Mouse (Mus musculus): ENCODE results near the gene Acot5. TPM values are rescaled to one million over a fixed set of nuclear protein-coding genes. Genes with fewer than 3 reads are reported as not detected.
"Not testable (repeated sequence)": the region's sequence is repeated elsewhere in the genome, so short reads cannot be mapped to it uniquely, and the experiment has no call there.

Acot5 gene
- 1 to 10 TPM; 7.1 to 8.1 TPM for total RNA-seq (2021)
- long read RNA-seq, experiment 1, transcript Acot5-201 (3 exons, 1,518 nt), result major isoform, 7 of 7 reads
- long read RNA-seq, experiment 1, partial matches to known transcripts, result 0 of 7 reads
- long read RNA-seq, experiment 1, other reads (novel, unspliced or antisense), result 0 of 7 reads
- long read RNA-seq, experiment 2, transcript Acot5-201 (3 exons, 1,518 nt), result major isoform, 11 of 15 reads
- long read RNA-seq, experiment 2, partial matches to known transcripts, result 0 of 15 reads
- long read RNA-seq, experiment 2, other reads (novel, unspliced or antisense), result 2 of 15 reads

GRCm38 (mm10) chr12:84068986-84069385, at the start of gene Acot5:
Gene Acot5 (plus strand): TSS chr12:84069325.
- Histone ChIP-seq H3K27ac (peak within 1 kb of the TSS; percentile 82), H3K4me3 (peak within 1 kb of the TSS; percentile 53)
- TF ChIP-seq CTCF (conservative IDR thresholded peaks at IDR 0.05), result no peak
- DNase-seq (ENCODE audit: low spot score in 2 of 2), result no peak

GRCm38 (mm10) chr12:84020528-84020927, 48.6 kb upstream of the Acot5 start:
- not testable (repeated sequence) for DNase-seq (ENCODE audit: low spot score in 2 of 2); H3K27ac ChIP-seq; H3K4me3 ChIP-seq

DNA sequence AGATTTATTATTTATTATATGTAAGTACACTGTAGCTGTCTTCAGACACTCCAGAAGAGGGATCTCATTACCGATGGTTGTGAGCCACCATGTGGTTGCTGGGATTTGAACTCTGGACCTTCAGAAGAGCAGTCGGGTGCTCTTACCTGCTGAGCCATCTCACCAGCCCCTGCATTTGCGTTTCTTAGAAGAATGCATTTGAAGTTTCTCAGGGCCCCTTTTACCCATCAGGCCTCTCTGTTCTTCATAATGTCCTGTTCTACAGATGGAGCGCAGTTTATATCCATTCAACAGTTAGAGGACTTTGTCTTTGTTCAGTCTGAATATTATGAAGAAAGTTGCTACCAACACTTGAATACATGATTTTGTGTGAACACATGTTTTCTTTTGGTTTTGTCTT, 46.9 kb upstream of the Acot5 start:
- H3K27ac ChIP-seq; H3K4me3 ChIP-seq; DNase-seq (ENCODE audit: low spot score in 2 of 2): not testable (repeated sequence)

GRCm38 (mm10) chr12:84023052-84023745, 45.9 kb upstream of the Acot5 start:
- TF ChIP-seq CTCF (conservative IDR thresholded peaks at IDR 0.05), result no peak
- no peak for DNase-seq (ENCODE audit: low spot score in 2 of 2)
- H3K27ac ChIP-seq, result no peak overlapping the region
- H3K4me3 ChIP-seq, result no peak overlapping the region

DNA sequence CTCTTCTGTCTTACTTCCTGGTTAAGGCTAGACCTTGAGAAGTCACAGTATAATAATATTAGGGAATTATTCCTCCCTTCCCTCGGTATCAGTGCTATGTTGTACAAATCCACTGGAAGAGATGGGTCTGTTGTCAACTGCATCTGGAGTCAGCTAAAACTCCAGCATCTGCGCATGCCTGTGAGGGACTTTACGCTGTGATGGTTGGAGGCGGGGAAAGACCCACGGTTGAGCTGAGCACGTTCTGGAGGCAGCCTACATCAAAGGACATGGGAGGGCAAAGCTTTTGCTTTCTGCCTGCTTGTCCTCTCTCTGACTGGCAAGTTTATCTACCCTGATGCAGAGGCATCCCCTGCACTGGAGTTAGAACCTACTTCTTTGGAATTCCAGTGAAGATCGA, 43.2 kb upstream of the Acot5 start:
- no peak for DNase-seq (ENCODE audit: low spot score in 2 of 2)
- no peak overlapping the region for H3K27ac ChIP-seq
- no peak for TF ChIP-seq CTCF (conservative IDR thresholded peaks at IDR 0.05)
- H3K4me3 ChIP-seq, result no peak overlapping the region

GRCm38 (mm10) chr12:84028328-84028727, 40.8 kb upstream of the Acot5 start:
- DNase-seq (ENCODE audit: low spot score in 2 of 2); H3K27ac ChIP-seq; H3K4me3 ChIP-seq: not testable (repeated sequence)

DNA sequence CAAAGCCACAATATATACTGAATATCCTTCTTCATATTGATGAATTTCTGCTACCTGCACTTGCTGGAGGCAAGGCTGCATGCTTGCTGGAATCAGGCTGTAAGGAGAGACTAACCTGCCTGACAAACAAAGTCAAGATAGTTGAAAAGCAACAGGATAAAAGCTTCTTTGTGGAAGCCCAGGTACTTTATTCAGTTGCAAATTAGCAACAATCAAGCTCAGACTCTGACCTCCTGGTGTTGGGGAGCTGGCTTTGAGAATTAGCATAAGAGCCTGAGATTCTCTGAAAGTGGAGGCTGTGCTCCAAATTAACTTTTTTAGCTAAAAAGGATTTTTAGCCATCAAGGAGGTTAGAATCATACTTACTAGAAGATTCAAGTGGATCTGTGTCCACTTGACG, 40.1 kb upstream of the Acot5 start:
- DNase-seq (ENCODE audit: low spot score in 2 of 2); H3K4me3 ChIP-seq; H3K27ac ChIP-seq: not testable (repeated sequence)

GRCm38 (mm10) chr12:84030659-84031332, 38.3 kb upstream of the Acot5 start:
- H3K27ac ChIP-seq, result no peak overlapping the region
- DNase-seq (ENCODE audit: low spot score in 2 of 2), result peak; percentile 83 to 88
- peak; percentile 94 for TF ChIP-seq CTCF (conservative IDR thresholded peaks at IDR 0.05)
- H3K4me3 ChIP-seq, result no peak overlapping the region

DNA sequence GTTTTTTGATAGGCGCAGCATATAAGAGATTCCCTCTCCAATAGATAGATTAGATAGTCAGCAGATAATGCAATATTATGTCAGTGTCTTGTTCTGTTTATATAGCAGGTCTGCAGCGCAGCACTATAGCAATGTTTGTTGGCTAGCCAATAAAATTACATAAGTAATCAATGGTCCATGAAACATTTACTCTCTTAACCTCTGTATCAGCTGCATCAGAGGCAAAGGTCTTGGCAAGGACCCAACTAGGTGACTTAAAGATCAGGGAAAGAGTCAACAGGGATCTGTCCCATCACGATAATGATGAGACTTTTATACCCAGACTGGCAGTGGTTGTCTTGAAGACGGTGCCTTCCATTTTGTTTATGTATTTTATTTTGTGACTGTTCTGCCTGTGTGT, 36.3 kb upstream of the Acot5 start:
- no peak overlapping the region for H3K27ac ChIP-seq
- TF ChIP-seq CTCF (conservative IDR thresholded peaks at IDR 0.05), result no peak
- DNase-seq (ENCODE audit: low spot score in 2 of 2), result no peak
- H3K4me3 ChIP-seq, result no peak overlapping the region

DNA sequence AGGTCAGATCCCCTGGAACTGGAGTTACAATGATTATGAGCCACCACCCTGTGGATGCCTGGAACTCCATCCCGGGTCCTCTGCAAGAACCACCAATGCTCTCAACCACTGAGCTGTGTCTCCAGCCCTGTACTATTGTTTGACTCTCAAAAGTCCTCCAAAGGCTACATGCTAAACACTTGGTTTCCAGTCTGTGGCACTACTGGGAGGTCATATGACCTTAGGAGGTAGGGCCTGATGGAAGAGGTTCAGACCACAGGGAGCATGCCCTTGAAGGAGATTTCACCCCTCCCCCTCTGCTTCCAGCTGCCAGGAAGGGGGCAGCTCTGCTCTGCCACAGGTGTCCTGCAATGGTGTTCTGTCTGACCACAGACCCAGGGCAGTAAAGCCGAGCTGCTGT, 35.8 kb upstream of the Acot5 start:
- DNase-seq (ENCODE audit: low spot score in 2 of 2), result not testable (repeated sequence)

DNA sequence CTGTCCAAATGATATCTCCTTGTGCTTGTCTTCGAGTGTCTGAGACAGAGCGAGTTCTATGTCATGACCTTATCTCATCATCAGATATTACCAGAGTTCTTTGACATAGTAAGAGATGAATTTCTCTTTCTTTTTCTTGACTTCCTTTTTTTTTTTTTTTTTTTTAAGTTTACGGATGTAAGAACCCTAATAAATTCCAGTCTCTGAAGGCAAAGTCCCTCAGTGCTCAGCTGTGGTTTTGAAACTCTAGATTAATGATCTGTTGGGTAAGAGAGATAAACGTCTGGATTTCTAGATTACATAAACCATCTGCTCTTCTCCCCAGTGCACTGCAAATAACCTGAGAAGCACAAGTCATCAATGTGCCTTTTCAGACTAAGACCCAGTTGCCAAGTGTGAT, 35.0 kb upstream of the Acot5 start:
- DNase-seq (ENCODE audit: low spot score in 2 of 2), result no peak
- TF ChIP-seq CTCF (conservative IDR thresholded peaks at IDR 0.05), result no peak

More for the DNA sequence above, 35.8 kb upstream of the Acot5 start:
- H3K4me3 ChIP-seq, H3K27ac ChIP-seq: not testable (repeated sequence)

GRCm38 (mm10) chr12:84038241-84038640, 30.9 kb upstream of the Acot5 start, which contains the start of gene Acot4:
Gene Acot4 (plus strand): TSS chr12:84038379.
- H3K4me3 ChIP-seq, result peak within 1 kb of the TSS; percentile 63
- DNase-seq (ENCODE audit: low spot score in 2 of 2), result not testable (repeated sequence)
- H3K27ac ChIP-seq, result peak within 1 kb of the TSS; percentile 81

More for the DNA sequence above, 35.0 kb upstream of the Acot5 start:
- Histone ChIP-seq H3K27ac (no peak overlapping the region), H3K4me3 (no peak overlapping the region)

DNA sequence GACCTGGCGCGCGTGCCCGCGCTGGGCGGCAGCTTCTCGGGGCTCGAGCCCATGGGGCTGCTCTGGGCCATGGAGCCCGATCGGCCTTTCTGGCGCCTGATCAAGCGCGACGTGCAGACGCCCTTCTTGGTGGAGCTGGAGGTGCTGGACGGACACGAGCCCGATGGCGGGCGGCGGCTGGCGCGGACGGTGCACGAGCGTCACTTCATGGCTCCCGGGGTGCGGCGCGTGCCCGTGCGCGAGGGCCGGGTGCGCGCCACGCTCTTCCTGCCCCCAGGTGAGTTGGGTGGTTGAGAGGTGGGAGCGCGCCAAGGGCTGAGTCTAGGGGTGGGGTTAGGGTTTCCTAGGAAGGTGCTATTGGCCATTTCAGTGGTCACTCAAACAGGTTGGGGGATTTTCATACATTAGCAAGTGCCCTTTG, 30.4 kb upstream of the Acot5 start, which contains the start of gene Gm49366:
Gene Gm49366, plus strand, starts transcription at position 245 of the 421 bp plus-strand sequence.
- H3K27ac ChIP-seq, result peak within 1 kb of the TSS; percentile 81
- peak in 1 of 2 experiments; percentile 15 for DNase-seq (ENCODE audit: low spot score in 2 of 2)

More for the DNA sequence above, 30.4 kb upstream of the Acot5 start, which contains the start of gene Gm49366:
- H3K4me3 ChIP-seq, result peak within 1 kb of the TSS; percentile 63
